Mouse (Mus musculus): Measurements from ENCODE around the gene Kif24.
A peak's percentile ranks its signal among the peaks of the same experiment; 100 is the strongest.

The Kif24 gene

DNA sequence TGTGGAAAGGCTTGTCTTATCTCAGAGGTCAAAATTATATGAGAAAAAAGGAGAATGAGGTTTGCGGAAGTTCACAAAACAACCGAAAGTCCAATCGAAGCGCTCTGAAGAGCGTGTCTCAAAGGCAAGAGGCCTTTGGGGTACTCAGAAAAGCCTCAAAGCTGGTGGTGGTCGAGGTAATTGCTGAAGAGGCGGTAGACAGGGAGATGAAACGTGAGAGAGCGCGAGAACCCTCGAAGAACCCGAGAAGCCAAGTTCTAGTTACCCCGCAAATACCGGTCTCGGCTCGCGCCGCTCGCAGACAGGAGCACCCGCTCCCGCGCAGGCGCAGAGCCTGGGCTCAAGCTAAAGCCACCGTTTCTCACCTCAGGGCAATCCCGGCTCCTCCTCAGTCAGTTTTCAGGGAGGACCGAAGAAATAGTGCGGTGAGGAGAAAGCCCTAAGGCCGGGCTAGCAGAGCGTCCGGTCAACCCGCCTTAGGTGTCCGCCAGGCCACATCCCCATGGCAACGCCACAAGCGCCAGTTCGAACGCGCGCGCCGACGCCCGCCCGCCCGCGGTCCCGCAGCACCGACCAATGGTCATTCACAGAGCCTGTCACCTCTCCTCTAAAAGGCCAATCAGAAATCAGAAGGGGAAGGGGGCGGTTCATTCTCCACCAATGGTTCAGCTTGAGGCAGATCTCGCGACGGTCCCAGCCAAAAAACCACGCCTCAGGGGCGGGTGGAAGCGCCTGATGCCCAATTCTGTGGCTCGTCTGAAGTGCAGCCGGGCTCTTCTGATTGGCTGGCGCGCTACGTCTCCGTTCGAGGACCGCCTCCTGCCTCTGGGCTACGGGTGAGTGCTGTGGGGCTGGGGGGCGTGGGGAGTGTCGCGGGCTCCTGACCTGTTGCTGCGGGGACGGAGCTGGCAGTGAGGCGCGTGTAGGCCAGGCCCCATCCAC lies at the start of gene Kif24, which contains the start of gene Nudt2:
Gene Kif24 (minus strand): TSS at position 543 of the 942 bp plus-strand sequence.
Gene Nudt2 (plus strand): TSS at position 807 of the 942 bp plus-strand sequence.
- DNase-seq (ENCODE audit: low read depth, low spot score), result peak; percentile 100

DNA sequence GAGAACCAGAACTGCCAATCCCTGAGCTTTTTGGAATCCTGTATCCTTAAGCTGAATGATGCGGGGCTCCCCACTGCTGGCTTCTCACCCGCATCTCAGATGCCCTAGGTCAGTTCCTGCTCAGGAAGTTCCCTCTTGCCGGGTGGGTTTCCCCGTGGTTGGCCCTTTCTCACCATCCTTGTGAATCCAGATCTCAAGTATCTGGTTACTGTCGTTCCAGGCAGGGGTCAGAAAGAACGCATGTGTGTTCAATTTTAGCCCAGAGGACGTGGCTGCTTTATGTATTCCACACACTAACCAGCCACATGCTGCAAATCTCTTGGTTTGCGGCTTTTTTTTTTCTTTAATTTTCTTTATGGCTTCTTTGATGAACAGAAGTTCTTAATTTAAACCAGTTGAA lies 49.0 kb upstream of the Kif24 start:
- no peak for DNase-seq (ENCODE audit: low read depth, low spot score)

DNA sequence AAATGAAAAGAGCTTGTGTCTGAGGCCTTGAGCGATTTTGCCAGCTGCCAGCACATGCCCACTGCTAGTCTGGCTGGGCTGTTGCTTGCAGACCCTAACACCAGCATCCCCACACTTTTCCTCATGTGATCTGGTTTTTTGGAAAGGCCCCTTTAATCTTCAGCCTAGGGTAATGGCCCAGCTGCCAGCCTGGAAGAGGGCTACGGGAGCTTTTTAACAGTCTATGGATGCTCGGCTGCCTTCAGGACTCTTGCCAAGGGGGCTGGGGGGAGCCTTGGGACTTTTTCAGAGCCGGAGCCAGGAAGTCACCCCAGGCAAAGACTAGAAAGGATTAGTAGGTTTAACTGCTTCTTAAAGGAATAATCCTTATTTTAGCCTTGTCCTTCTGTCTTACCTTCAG lies 48.6 kb upstream of the Kif24 start:
- no peak for DNase-seq (ENCODE audit: low read depth, low spot score)

GRCm38 (mm10) chr4:41507998-41508397 lies 43.3 kb upstream of the Kif24 start:
- no peak for DNase-seq (ENCODE audit: low read depth, low spot score)

- no peak for DNase-seq (ENCODE audit: low read depth, low spot score)
Observed at GRCm38 (mm10) chr4:41507326-41507924, 42.7 kb upstream of the Kif24 start.

GRCm38 (mm10) chr4:41506906-41507305 lies 42.2 kb upstream of the Kif24 start:
- peak; percentile 63 for DNase-seq (ENCODE audit: low read depth, low spot score)

- peak; percentile 71 for DNase-seq (ENCODE audit: low read depth, low spot score)
Observed at GRCm38 (mm10) chr4:41506156-41506555, 41.5 kb upstream of the Kif24 start.

- DNase-seq (ENCODE audit: low read depth, low spot score), result peak; percentile 37
Observed at GRCm38 (mm10) chr4:41505131-41505551, 40.5 kb upstream of the Kif24 start.

- DNase-seq (ENCODE audit: low read depth, low spot score), result peak; percentile 26
Observed at GRCm38 (mm10) chr4:41504325-41504724, 39.6 kb upstream of the Kif24 start.

- DNase-seq (ENCODE audit: low read depth, low spot score), result peak; percentile 97
Observed at GRCm38 (mm10) chr4:41502986-41503412, 38.3 kb upstream of the Kif24 start, which contains the start of gene AI464131. TSS of gene AI464131 (minus strand) at chr4:41503076.

DNA sequence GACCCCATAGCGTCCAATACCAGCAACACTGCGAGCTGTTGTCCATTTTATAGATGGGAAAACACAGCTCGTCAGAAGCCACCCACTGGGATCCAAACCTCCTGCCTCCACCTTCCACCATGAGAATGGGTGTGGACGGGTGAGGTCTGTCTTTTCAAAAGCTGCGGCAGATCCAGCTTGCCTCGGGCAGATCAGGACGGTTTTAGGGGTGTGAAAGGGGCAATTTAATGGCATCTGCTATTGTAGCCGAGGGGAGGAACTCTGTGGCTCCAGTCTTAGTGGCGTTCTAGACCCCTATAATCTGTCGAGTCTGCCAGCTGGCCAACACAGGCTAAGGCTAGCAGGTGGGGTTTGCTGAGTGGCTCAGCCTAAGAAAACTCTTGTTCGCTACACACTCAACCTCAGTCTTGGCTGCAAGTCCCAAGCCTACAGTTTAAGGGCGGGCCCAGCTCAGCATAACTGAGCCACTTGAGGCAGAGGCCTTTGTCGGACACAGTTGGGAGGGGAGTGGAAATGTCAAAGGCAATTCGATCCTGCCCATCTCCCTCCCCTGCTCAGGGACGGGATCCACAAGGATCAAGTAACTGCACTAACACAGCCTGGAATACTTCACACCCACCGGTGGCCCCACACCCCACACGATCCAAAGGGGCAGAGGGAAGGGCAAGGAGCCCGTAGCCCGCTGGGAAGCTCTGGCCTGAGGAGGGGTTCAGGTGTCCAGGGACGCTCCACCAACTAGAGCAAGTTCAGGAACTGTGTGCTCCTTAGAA lies 37.7 kb upstream of the Kif24 start:
- no peak for DNase-seq (ENCODE audit: low read depth, low spot score)

GRCm38 (mm10) chr4:41500787-41501186 lies 36.1 kb upstream of the Kif24 start:
- DNase-seq (ENCODE audit: low read depth, low spot score), result no peak

DNA sequence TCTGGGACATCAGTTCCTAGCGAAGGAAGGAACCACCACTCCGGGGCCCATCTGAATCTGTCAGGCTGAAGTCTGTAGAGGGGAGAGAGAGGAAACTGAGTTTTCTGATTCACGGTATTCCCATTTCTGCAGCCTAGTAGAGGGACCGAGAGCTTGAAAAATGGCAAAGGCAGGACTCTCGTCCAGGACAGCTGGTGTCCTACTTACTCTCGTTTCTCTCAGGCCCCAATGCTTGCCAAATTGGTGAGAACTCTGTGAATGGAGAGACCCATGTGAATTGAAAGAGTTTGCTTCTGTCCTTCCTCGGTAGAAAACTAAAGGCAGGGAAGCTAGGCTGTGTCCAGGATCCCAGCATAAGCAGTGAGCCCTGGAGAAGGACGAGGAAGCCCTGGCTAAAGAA lies 34.9 kb upstream of the Kif24 start:
- DNase-seq (ENCODE audit: low read depth, low spot score), result no peak

GRCm38 (mm10) chr4:41498921-41499391 lies 34.3 kb upstream of the Kif24 start:
- no peak for DNase-seq (ENCODE audit: low read depth, low spot score)

- DNase-seq (ENCODE audit: low read depth, low spot score), result no peak
Observed at GRCm38 (mm10) chr4:41497995-41498845, 33.5 kb upstream of the Kif24 start.

DNA sequence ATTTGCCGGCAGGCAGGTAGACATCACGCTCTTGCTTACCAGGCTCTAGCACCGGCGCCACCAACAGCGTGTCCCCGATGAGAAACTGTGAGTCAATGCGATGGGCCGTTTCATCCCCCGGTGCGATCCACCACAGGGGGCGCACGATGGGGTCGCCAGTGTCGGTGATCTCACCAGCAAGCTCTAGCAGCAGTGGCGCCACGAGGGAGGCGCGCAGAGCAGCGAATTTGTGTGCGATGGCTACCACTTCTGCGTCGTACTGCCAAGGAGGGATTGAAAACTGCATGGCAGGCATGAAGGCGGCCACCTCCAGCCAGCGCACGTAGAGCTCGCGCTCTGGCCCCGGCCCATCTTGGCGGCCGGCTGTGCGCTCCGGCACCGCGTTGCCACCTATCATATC lies 32.9 kb upstream of the Kif24 start:
- no peak for DNase-seq (ENCODE audit: low read depth, low spot score)

GRCm38 (mm10) chr4:41497046-41497445 lies 32.4 kb upstream of the Kif24 start:
- DNase-seq (ENCODE audit: low read depth, low spot score), result no peak

DNA sequence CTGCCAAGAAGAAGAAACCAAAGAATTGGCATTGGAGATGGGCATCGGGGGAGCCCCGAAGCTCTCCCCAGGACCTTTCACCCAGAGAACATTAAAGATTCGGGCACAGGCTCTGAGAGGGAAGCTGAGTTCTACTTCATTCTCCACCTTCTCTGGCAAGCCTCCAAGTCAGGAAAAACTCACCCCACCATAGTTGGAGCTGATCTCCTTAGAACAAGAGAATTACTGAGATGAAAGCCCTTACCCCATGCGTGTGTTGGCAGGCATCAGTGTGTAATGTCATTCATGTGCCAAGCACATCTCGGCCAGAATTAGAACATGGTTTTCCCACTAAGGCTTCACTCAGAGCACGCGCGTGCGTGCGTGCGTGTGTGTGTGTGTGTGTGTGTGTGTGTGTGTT lies 31.2 kb upstream of the Kif24 start:
- DNase-seq (ENCODE audit: low read depth, low spot score), result no peak

DNA sequence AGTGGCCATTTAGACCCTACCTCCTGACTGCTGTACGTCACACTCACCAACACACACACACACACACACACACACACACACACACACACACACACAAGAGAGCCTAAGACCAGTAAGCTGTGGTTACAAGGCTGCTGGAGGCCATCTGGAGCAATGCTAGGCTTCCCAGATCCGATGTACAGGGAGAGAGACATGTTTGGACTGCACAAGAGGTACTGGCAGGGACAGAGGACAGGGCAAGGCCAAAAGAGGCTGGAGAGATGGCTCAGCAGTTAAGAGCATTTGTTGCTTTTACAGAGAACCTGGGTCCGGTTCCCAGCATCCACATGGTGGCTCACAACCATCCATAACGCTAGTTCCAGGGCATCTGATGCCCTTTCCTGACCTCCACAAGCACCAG lies 30.4 kb upstream of the Kif24 start:
- DNase-seq (ENCODE audit: low read depth, low spot score), result no peak

GRCm38 (mm10) chr4:41494378-41494777 lies 29.7 kb upstream of the Kif24 start:
- DNase-seq (ENCODE audit: low read depth, low spot score), result no peak

Measured in A20 (cell line).